8 mouse cellular contexts compared by ENCODE assay signal in genomic region chr12:84417605-84417922, GRCm38 (mm10). TPM values are rescaled to one million over a fixed set of nuclear protein-coding genes. Genes with fewer than 3 reads are reported as not detected.
DNase-seq lines count a peak whose midpoint lies in the region; ATAC-seq lines count a peak whose summit lies in the region.

No protein-coding gene starts in this region.

- peaks cover 3% of the 10 kb centered on the region for H3K9me3 ChIP-seq in lung, embryonic 16.5 days (ENCODE audit: control insufficient read depth, low read length)
- H3K9me3 ChIP-seq in erythroblast, embryonic 14.5 days (ENCODE audit: control insufficient read depth, low read length): no peaks in the 10 kb centered on the region
- H3K9me3 ChIP-seq in limb, embryonic 11.5 days (ENCODE audit: control insufficient read depth, low read length): no peaks in the 10 kb centered on the region; the same call in 1 of the 2 replicates
- no peaks in the 10 kb centered on the region for H3K9me3 ChIP-seq in neural tube, embryonic 15.5 days (replicated peaks)

- peaks cover 4% of the 10 kb centered on the region; the same call in 1 of the 2 replicates for H3K4me1 ChIP-seq in lung, embryonic 16.5 days (replicated peaks; ENCODE audit: control insufficient read depth, insufficient read depth, low read length)
- peaks cover 22% of the 10 kb centered on the region for H3K4me1 ChIP-seq in erythroblast, embryonic 14.5 days (ENCODE audit: control insufficient read depth)
- no peaks in the 10 kb centered on the region for H3K4me1 ChIP-seq in limb, embryonic 11.5 days (ENCODE audit: control insufficient read depth, insufficient read depth, low read length)
- H3K4me1 ChIP-seq in neural tube, embryonic 15.5 days: peaks cover 8% of the 10 kb centered on the region

- WGBS in lung, embryonic 16.5 days: 29% methylated on average over 18 of the region's 18 CpGs
- 34% methylated on average over 18 of the region's 18 CpGs for WGBS in limb, embryonic 11.5 days
- 30% methylated on average over 18 of the region's 18 CpGs for WGBS in neural tube, embryonic 15.5 days

- no peak for DNase-seq in lung, postnatal 4 days
- no peak for DNase-seq in limb, embryonic 11.5 days (ENCODE audit: low spot score)
- DNase-seq in yolk sac, embryonic 10.5 days (ENCODE audit: low spot score): no peak
- no peak for DNase-seq in frontal cortex, postnatal 36 days (ENCODE audit: low spot score in 2 of 2)
- DNase-seq in left cerebral cortex, adult 9 months (ENCODE audit: low spot score in 2 of 2): no peak

- ATAC-seq in lung, embryonic 16.5 days (ENCODE audit: low read depth): no peak
- no peak for ATAC-seq in limb, embryonic 11.5 days (ENCODE audit: insufficient number of reproducible peaks, low FRiP score, low TSS enrichment, low read depth)
- ATAC-seq in neural tube, embryonic 15.5 days (ENCODE audit: low FRiP score): peak; percentile 56; the same call in 1 of the 2 replicates

- H3K36me3 ChIP-seq in lung, embryonic 16.5 days (ENCODE audit: control insufficient read depth, insufficient read depth, low read length): no peaks in the 10 kb centered on the region
- peaks cover 5% of the 10 kb centered on the region for H3K36me3 ChIP-seq in erythroblast, embryonic 14.5 days (ENCODE audit: control insufficient read depth)
- no peaks in the 10 kb centered on the region for H3K36me3 ChIP-seq in limb, embryonic 11.5 days (ENCODE audit: control insufficient read depth, insufficient read depth, low read length)
- no peaks in the 10 kb centered on the region for H3K36me3 ChIP-seq in neural tube, embryonic 15.5 days

- no peak overlapping the region for H3K27ac ChIP-seq in lung, embryonic 16.5 days (ENCODE audit: low read length)
- no peak overlapping the region for H3K27ac ChIP-seq in limb, embryonic 11.5 days (replicated peaks; ENCODE audit: low read depth, low read length)
- peak overlapping the region; percentile 85 for H3K27ac ChIP-seq in neural tube, embryonic 15.5 days (replicated peaks)

- H3K9ac ChIP-seq in lung, embryonic 16.5 days (ENCODE audit: low read length): peak overlapping the region; percentile 78
- peak overlapping the region; percentile 70 for H3K9ac ChIP-seq in limb, embryonic 11.5 days (ENCODE audit: low read length)
- H3K9ac ChIP-seq in neural tube, embryonic 15.5 days (replicated peaks): peak overlapping the region; percentile 55

- no peaks in the 10 kb centered on the region for H3K27me3 ChIP-seq in lung, embryonic 16.5 days (ENCODE audit: control insufficient read depth, insufficient read depth, low read depth, low read length)
- H3K27me3 ChIP-seq in erythroblast, embryonic 14.5 days (ENCODE audit: control insufficient read depth): no peaks in the 10 kb centered on the region
- H3K27me3 ChIP-seq in limb, embryonic 11.5 days (ENCODE audit: control insufficient read depth, insufficient read depth, low read length): no peaks in the 10 kb centered on the region
- no peaks in the 10 kb centered on the region for H3K27me3 ChIP-seq in neural tube, embryonic 15.5 days (replicated peaks)

- peak overlapping the region; percentile 92 for H3K4me2 ChIP-seq in lung, embryonic 16.5 days (ENCODE audit: low read depth, low read length)
- H3K4me2 ChIP-seq in limb, embryonic 11.5 days (ENCODE audit: low read depth, severe bottlenecking): peak overlapping the region; percentile 66
- peak overlapping the region; percentile 78 for H3K4me2 ChIP-seq in neural tube, embryonic 15.5 days

- peak overlapping the region; percentile 71 for H3K4me3 ChIP-seq in lung, embryonic 16.5 days (ENCODE audit: low read length)
- peak overlapping the region; percentile 94 for H3K4me3 ChIP-seq in erythroblast, embryonic 14.5 days (replicated peaks)
- H3K4me3 ChIP-seq in limb, embryonic 11.5 days (ENCODE audit: low read depth, low read length): peak overlapping the region; percentile 50
- peak overlapping the region; percentile 58 for H3K4me3 ChIP-seq in neural tube, embryonic 15.5 days (replicated peaks)

RNA-seq across cellular contexts. Expression of gene Rnf113a2, which starts 0.6 kb away (rescaled TPM):
- polyA plus RNA-seq in lung, embryonic 16.5 days (2015; fragmentation: Nextera tagmentation; extraction: Ambion mirVana): 22.8 and 25.1 TPM in 2 replicates
- polyA plus RNA-seq in erythroblast, embryonic 14.5 days (2012): 4.3 and 4.9 TPM in 2 replicates
- polyA plus RNA-seq in limb, embryonic 11.5 days (2014; fragmentation: Nextera tagmentation; extraction: Ambion mirVana): 27.9 and 30.7 TPM in 2 replicates
- 21.5 and 21.9 TPM in 2 replicates for polyA plus RNA-seq in neural tube, embryonic 15.5 days (2015; fragmentation: Nextera tagmentation; extraction: Ambion mirVana)

RNA-seq across cellular contexts. Expression of gene Bbof1, which starts 8.7 kb away (rescaled TPM):
- polyA plus RNA-seq in lung, embryonic 16.5 days (2015; fragmentation: Nextera tagmentation; extraction: Ambion mirVana): 3.5 TPM in 2 replicates
- 0.03 and 0.05 TPM in 2 replicates for polyA plus RNA-seq in erythroblast, embryonic 14.5 days (2012)
- polyA plus RNA-seq in limb, embryonic 11.5 days (2014; fragmentation: Nextera tagmentation; extraction: Ambion mirVana): 0.48 and 0.61 TPM in 2 replicates
- polyA plus RNA-seq in neural tube, embryonic 15.5 days (2015; fragmentation: Nextera tagmentation; extraction: Ambion mirVana): 3.6 and 5.0 TPM in 2 replicates

RNA-seq across cellular contexts. Expression of gene Entpd5, which starts 8.7 kb away (rescaled TPM):
- 19.1 and 20.4 TPM in 2 replicates for polyA plus RNA-seq in lung, embryonic 16.5 days (2015; fragmentation: Nextera tagmentation; extraction: Ambion mirVana)
- polyA plus RNA-seq in erythroblast, embryonic 14.5 days (2012): 0.15 and 0.21 TPM in 2 replicates
- polyA plus RNA-seq in limb, embryonic 11.5 days (2014; fragmentation: Nextera tagmentation; extraction: Ambion mirVana): 8.6 and 9.7 TPM in 2 replicates
- polyA plus RNA-seq in neural tube, embryonic 15.5 days (2015; fragmentation: Nextera tagmentation; extraction: Ambion mirVana): 11.6 and 17.0 TPM in 2 replicates

RNA-seq across cellular contexts. Expression of gene Aldh6a1, which starts 33.2 kb away (rescaled TPM):
- polyA plus RNA-seq in lung, embryonic 16.5 days (2015; fragmentation: Nextera tagmentation; extraction: Ambion mirVana): 54.4 and 56.9 TPM in 2 replicates
- 0.02 TPM in 1 of 2 replicates, not detected in the other for polyA plus RNA-seq in erythroblast, embryonic 14.5 days (2012)
- 23.6 and 24.0 TPM in 2 replicates for polyA plus RNA-seq in limb, embryonic 11.5 days (2014; fragmentation: Nextera tagmentation; extraction: Ambion mirVana)
- polyA plus RNA-seq in neural tube, embryonic 15.5 days (2015; fragmentation: Nextera tagmentation; extraction: Ambion mirVana): 31.7 and 34.7 TPM in 2 replicates

RNA-seq across cellular contexts. Expression of gene Lin52, which starts 33.7 kb away (rescaled TPM):
- polyA plus RNA-seq in lung, embryonic 16.5 days (2015; fragmentation: Nextera tagmentation; extraction: Ambion mirVana): 21.7 and 23.5 TPM in 2 replicates
- 0.05 and 0.09 TPM in 2 replicates for polyA plus RNA-seq in erythroblast, embryonic 14.5 days (2012)
- polyA plus RNA-seq in limb, embryonic 11.5 days (2014; fragmentation: Nextera tagmentation; extraction: Ambion mirVana): 30.6 and 35.6 TPM in 2 replicates
- 28.9 and 29.7 TPM in 2 replicates for polyA plus RNA-seq in neural tube, embryonic 15.5 days (2015; fragmentation: Nextera tagmentation; extraction: Ambion mirVana)
